Mouse (Mus musculus) gastrocnemius, postnatal 4 days (tissue): ENCODE data around the gene Calm1. TPM values are rescaled to one million over a fixed set of nuclear protein-coding genes. Genes with fewer than 3 reads are reported as not detected.
"Not testable (repeated sequence)": the region's sequence is repeated elsewhere in the genome, so short reads cannot be mapped to it uniquely, and the experiment has no call there.

ENCODE experiments used
- DNase-seq, 2 experiments: peaks; one replicate each; pipeline ENCODE4 v3.0.0; 2021 to 2022; ENCODE audit warnings: low spot score in 2 of 2, mixed read lengths in 2 of 2
- total RNA-seq, 2 experiments: library from RNA; stranded (reverse); gene quantifications; 2 replicates each; pipeline ENCODE4 v1.2.3; 2021

The Calm1 gene
- total RNA-seq, 2 experiments from 2014 or later = 311 to 332 TPM

DNA sequence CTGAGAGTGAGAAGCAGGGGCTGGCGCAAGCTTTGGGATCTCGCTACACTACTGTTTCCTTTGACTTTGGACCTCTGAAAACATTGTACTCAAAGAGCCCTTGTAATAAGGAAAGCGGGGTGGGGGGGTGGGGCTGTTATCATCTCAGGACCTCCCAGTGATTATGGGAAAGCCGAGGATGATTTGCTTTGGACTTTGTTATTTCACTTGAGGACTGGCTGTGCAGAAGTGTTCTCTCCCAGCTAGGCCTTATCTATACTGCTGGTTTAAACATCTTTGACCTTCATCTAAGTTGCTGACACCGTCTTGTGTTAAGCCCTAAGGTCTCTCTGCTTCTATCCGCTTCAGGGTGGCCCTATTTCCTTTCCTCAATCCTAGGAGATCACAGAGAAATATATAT is 8.4 kb upstream of the Calm1 start:
- DNase-seq = no peak

DNA sequence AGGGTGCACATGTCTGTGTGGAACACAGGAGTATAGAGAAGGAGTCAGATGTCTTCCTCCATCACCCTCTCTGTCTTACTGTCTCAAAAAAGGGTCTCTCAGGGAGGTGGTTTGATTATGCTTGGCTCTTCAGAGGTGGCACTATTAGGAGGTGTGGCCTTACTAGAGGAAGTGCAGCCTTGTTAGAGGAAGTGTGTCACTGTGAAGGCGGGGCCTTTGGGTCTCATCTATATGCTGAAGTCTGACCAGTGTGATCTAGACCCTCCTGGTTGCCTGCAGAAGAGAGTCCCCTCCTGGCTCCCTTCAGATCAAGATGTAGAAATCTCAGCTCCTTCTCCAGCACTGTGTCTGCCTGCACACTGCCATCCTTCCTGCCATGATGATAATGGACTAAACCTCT is 5.1 kb upstream of the Calm1 start:
- DNase-seq = no peak

DNA sequence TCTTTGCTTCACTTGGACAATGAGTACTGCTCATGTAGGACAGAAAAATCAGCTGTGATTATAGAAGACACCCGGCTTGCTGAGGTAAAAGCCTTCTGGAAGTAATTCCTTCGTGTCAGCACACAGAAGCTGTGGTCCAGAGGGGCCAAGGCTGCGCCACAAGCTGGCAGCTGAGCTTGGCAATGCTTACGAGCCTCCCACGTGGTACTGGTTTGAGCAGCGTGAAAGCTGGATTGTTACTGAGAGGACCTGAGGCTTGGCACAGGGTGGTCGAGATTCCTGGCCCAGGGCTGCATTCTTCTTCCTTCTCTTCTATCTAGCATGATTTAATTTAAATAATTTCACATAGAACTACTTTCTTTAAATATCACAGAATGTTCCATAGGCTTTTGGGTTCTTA is 2.4 kb upstream of the Calm1 start:
- DNase-seq = no peak

DNA sequence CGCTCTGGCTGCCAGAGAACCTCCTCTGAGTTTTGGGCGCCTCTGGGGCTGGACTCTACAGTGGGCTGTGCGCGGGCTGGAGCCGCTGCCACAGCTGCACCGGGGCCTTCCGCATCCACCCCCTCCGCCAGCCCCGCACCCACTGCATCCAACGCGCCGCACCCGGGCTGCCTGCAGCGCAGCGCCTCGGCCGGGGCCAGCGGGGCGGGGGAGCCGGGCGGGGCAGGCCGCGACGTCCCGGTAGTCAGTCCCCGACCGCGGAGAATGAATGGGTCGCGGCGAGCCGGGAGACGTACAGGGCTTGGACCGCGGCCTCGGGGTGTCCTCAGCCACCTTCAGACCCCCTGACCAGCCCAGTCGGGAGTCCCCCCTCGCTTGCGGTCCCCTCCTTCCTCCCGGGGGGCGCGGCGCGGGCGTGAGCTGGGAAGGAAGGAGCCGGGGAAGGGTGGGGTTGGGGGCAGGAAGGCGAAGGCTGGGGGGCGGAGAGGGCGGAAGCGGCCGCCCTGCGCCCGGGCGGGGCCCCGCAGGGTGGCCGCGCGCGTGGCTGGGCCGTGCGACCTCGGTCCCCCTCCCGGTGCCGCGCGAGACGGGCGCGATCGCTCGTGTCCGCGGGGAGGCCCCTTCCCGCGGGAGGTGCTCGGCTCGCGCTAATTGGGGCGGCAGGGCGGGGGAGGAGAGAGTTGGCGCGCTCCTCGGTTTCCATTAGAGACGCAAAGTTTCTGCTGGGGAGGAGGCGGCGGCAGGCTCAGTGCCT is 833 bp downstream of the Calm1 start:
- DNase-seq = peak; percentile 49 to 72

DNA sequence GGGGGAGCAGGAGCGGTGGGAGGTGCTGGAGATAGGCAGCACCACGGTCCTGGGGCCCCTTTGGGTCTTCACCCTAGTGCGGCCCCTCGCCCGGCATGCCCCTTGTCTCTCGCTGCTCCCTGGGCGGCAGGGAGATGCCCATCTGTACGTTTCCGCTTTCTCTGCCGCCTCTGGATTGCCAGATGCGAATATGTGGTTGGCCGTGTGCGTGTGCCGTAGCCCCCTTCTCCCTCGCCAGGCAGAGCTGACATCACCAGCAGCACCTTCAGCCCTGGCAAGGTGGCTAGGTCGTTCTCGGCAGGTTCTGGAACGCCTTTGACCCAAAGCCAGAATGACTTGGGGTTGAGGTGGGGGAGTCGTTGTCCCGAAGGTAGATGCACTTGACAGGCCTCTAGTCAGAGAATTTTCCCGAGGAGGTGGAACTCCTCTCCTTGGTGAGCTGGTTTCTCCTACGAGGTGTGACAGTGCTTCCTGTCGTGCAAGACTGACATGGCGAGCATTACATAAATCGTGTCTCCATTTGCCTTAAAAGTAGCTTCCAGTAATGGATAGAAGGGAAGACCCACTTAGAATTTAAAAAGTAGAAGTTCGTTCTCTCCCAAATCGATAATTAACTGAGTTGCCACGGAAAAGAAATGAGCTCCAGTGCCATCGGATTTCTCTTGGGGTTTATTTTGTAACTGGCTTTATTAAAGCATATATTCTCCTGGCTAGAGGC is 1.6 kb downstream of the Calm1 start:
- DNase-seq = no peak

DNA sequence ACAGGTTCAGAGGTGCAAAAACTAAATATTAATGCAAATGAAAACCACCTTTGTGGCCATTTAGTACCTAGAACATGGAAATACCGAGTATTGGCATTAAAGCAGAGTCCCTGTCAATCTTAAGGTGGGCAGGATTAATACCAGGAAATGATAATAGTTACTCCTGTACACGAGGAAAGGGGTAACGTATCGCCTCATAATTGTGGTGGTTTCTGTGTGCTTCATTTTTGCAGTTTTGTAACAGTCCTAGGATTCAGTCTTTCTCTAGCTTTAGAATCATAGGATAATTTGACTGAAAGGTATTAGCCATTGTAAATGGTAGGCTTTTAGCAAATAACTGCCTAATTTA is 2.1 kb downstream of the Calm1 start:
- DNase-seq = no peak

DNA sequence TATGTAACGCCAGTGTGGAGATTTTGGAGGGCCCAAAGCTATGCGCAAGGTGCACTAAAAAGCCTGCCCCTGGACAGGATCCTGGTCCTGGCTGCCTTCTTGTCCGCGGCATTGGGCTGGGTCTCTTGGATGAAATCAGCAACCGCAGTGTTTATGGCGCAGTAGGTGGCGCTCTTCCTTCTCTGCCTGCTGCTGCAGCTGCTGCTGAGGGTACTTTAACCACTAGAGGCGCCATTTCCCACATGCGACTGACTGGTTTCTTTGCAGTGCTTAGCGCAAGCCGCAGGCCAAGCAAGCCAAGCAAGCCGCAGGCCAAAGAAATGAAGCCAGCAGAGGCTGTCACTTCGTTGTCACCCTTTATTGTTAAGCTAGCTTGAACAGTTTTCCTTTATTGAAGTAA is 2.6 kb downstream of the Calm1 start:
- peak; percentile 77 to 92 for DNase-seq

DNA sequence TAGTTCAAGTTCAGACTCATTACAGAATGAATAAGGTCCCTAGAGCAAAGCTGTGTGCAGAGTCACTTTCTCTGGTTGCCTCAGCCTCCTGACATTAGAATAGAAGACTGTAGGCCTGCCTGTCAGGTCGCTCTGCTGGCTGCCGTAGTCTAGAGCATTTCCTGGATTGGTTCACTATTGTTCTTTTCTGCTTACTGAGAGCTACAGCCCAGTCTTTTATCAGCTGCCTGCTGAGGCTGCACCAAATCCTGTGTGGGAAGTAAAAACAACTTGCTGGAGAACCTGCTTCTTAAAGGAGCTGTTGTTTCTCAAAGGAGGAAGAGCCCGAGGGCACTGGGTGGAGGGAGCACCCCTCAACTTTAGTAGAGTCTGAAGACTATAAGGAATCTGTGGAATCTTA is 4.5 kb downstream of the Calm1 start:
- no peak for DNase-seq

DNA sequence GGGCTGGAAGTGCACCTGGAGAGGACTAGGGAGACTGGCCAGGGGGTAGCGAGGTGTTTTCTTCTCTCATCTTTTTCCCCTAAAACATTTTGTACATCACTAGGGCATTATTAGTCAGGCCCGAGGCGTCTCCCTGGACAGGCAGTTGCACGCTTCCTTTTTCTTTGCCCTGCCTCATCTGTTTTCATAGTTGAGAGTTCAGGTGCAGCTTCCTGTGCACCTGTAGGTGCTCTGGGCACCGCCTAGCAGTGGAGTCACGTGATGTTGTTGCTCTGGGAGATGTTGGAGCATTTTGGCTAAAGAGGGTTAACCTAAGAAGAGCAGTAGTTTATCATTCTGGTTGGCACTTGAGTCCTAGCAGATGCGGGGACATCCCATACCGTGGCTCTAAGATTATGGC is 5.9 kb downstream of the Calm1 start:
- DNase-seq = no peak

DNA sequence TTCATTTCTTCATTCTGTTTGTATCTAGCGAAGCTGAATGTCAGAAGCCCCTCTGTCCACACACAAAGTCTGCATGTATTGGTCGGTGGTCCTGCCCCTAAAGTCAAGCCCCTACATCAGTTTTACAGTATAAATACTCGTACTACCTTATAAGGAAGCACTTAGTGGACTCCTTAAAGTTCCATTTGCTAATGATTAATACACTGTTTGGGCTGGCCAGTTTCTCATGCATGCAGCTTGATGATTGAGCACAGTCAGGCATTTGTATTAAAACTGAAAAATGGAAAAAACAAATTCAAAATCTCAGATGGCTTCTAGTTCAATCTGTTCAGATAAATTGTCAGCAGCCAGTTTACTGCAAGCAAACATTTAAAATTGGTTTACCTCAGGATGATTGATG is 7.3 kb downstream of the Calm1 start:
- no peak for DNase-seq

DNA sequence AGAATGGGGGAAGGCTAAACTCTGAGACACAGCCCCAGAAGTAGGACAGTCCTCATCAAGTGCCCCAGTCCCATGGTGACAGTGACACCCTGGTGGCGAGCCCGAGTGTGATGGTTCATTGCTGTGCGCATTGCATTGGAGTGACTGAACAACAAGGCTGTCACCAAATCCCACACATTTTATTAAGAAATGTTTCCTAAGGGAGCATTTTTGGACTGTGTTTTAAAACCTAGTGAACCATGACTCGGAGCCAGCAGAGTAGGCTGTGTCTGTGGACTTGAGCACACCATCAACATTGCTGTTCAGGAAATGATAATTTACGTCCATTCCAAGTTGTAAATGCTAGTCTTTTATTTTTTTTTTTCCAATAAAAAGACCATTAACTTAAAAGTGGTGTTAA is 7.7 kb downstream of the Calm1 start:
- DNase-seq = no peak

DNA sequence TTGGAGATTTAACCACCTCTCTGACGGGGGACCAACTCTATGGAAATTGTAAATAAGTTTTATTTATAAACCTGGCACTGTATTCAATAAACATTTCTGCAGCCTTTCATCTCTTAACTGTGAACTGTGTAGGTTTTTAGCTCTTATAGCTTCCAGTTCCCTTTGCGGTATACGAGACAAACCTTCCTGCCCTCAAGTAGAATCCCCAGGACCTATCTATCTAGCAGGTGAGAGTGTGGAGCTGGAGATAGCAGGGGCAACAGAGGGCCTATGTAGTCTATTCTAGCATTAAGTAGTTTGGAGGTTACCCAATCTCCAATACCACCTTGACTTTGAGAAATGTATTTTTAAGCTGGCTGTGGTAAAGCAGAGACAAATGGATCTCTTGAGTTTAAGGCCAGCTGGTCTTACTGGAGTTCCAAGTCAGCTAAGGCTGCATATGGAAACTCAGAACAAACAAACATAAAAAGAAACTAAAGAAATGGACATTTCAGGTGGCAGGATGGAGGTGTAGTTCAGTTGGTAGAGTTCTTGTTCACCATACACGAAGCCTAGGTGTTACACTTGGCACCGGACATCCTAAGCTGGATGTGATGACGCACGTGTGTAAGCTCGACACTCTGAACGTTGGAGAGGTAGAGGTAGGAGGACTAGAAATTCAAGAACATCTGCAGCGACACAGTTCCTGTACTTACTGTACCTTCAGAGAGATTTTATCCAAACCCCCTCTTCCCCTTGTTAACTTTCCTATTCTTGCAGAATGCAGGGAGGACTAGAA is 10.7 kb downstream of the Calm1 start:
- DNase-seq = no peak

DNA sequence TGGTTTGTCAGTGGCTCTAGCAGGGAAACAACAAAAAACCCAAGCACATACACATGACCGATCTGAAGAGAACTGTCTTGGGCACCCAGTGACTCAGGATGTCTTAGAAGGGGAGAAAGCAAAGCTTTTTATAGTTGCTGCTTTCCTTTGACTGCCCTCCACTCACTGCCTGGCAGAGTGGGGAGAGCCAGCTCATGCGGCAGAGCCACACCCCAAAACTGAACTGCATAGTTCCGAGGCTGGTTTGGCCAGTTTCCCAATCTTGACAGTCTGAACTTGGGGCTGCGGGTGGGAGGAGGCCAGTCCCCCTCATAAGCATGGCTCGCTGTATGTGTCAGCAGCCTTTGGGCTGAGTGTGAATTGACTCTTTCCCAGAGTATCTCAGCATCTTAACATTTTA is 11.7 kb downstream of the Calm1 start:
- DNase-seq = no peak

DNA sequence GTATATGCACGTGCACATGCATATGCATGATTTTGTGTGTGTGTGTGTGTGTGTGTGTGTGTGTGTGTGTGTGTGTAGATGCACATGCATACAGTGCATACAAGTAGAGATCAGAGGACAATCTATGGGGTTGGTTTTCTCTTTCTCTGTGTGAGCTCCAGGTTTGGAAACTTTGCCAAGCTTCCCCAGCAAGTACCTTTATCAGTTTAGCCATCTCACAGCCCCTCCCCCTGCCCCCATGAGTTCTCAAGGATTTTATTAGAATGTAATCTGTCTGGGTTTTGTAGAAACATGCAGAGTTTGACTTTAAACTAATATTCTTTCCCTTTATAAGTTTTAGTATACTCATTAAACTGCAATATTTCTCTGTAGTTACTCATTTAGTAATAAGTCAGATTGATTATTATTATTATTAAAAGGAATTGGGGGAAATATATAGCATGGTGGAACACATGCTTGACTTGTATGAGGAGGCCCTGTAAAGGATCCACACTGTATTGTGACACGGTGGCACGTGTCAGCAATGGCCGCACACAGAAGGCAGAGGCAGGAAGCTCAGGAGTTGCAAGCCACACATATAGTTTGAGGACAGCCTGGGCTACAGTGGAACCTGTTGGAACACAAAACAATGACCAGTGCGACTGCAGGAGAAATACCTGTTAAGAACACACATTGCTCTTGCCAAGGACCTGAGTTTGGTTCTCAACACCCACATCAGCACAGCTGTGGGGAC is 12.4 kb downstream of the Calm1 start:
- no peak for DNase-seq

DNA sequence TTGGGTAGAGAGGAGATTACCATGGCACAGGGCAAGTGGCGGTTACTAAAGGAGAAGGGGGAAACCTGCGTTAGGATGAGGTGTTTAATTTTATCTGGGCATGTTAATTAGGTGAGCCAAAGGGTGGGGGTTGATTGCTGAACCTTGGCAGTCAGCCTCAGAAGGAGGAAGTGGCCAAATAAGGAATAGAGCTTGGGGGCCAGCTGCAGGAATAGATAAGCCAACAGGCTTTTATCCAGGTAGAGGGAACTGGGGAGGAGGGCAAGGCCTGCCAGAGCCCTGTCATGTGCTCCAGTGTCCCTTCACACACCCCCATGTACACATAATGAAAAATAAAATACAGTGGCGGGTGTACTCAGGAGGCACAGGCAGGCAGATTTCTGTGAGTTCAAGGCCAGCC is 13.2 kb downstream of the Calm1 start:
- DNase-seq = no peak

DNA sequence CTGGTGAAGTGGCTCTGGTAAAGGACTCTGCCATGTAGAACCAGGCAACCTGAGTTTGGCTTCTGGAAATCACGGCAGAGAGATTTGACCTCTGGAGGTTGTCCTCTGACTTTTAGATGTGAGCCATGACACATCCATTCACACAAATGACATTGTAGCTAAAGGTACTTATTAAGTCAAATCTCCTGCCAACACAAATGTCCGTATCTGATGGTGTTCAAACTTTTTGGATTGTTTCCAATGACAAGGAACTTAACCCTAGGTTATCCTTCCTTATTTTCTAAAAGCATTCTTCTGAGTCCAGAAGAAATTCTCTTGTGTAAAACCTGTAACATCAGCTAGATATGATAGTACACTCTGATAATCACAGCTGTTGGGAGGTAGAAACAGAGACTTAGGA is 13.9 kb downstream of the Calm1 start:
- DNase-seq = no peak

DNA sequence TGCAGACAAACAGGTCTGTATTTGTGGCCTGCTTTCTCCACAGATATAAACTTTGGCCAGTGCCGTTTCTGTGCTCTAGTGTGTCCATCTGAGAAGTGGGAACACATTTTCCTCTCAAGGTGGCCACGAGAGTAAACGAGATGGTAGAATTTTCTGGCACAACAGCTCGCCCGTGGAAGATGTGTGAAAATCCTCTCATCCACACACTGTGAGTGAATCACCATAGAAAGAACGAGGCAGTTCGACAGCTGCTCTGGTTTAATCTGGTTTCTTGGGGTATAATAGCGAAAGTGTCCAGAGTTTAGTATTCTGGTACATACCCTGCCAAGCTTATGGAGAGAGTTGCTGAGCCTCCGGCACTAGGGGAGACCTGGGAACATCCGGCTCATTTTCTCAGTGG is 14.9 kb downstream of the Calm1 start:
- no peak for DNase-seq

DNA sequence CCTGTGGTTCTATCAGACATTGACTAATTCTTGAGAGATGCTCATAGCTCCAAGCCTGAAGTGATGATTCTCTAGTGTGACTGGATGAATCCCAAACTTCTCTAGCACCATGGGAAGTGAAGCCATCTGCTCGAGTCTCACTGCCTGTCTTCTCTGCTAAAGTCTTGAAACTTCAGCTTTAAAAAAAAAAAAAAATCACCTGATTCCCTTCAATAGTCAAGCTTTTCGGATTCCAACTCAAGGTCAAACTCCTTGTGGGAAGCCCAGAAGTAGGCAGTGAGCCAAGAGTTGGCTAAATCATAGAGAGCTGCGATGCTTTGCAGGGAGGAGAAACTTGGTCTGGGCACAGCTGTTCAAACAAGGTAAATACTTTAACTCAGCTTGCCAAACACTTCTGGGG is 15.5 kb downstream of the Calm1 start:
- no peak for DNase-seq

DNA sequence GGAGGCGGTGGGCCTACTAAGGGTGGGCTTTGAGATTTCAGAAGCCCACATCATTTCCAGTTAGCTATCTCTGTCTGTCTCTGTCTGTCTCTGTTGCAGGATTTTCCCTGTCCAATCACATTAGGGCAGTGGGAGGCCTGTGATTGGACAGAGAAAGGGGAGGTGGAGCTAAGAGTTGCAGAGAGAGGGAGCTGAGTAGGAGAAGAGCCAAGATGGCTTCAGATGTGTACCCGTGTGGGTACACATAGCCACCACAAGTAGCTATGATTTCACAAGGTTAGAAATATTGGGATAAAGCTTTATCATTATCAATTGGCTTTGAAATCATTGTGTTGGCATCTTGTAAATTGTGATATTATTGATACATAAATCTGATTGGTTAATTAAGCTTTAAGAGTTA is 17.9 kb downstream of the Calm1 start:
- DNase-seq = not testable (repeated sequence)

DNA sequence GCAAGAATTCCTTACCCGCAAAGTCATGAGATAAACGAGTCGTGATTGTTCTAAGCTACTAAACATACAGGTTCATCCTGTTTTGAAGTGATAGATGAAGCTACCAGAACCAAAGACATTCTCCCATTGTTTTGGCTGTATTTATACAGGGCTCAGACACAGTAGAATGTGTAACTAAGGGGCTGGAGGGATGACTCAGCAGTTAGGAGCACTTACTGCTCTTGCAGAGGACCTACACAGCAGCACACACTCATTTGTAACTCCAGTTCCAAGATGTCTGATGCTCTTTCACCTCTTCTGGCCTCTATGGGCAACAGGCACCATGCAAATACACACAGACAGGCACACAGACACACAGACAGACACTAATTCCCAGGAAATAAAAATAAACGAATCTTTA is 20.8 kb downstream of the Calm1 start:
- DNase-seq = no peak

DNA sequence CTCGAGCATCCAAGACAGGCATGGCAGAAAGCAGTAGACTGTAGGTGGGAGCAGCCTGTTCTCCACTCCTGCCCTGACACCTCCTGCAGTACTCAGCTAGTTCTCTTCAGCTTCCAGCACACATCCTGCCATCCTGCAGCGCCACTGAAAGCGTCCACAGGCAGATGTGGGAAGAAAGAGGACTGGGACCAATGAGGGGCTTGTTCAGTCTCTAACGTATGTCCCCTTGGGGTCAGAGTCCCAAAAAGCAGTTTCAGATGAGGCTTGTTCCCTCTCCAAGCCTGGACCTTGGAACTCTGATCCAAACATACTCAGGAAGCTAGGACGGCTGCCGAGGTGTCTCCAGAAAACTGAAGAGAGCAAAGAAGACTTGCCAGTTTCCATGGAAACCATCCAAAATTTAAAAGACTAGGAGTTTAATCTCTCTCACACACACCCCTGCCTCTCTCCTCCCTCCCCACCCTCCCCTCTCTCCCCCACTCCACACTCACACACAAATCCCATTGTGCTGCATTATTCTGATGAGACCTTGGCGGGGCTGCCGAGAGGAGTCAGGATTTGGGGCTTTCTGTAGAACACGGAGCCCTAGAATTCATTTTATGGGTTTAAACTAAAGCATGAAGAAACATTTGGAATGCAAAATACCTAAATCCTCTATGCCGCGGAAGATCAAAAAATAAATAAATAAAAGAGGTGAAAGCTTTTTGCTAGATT is 22.5 kb downstream of the Calm1 start:
- no peak for DNase-seq
